Mouse (Mus musculus) G1E (cell line): ENCODE data around the gene Sult4a1.

Experiments used
- CTCF ChIP-seq: IDR thresholded peaks from 2 replicates; pipeline ENCODE4 v1.5.1; 2012; ENCODE audit warnings: low read depth, low read length, inconsistent platforms, mixed read lengths
- GATA1 ChIP-seq: IDR thresholded peaks from 2 replicates; pipeline ENCODE4 v1.6.1; 2012; ENCODE audit warnings: borderline replicate concordance, low read length, inconsistent platforms, mixed read lengths
- GATA2 ChIP-seq: IDR thresholded peaks from 2 replicates; pipeline ENCODE4 v1.6.1; 2012; ENCODE audit warnings: low read depth, low read length, inconsistent platforms, borderline replicate concordance
- POLR2AphosphoS5 ChIP-seq: IDR thresholded peaks from 2 replicates; pipeline ENCODE4 v1.6.1; 2012; ENCODE audit warnings: low read depth, low read length, inconsistent platforms; ENCODE audit not compliant: insufficient replicate concordance
- TAL1 ChIP-seq: conservative IDR thresholded peaks from 2 replicates; pipeline ENCODE4 v1.6.1; 2012; ENCODE audit warnings: low read depth, low read length, inconsistent platforms, mixed read lengths

DNA sequence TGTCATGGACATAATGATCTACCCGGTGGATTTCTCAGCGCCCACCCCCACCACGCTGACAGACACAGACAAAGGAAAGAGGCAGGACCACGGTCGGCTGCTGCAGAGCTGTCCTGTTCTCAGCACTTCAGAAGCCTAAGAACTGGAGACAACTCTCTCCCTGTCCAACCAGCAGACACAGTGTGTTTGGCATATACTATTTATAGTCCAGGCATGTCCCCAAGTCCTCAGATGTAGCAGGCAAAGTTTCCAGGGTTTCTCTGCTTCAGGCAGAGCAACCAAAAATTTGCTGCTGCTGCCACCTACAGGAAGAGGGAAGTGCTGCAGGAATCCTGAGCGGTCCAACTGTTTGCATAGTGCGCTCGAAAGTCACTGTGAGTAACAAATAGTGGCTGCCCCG is 51.7 kb downstream of the Sult4a1 start:
- TF ChIP-seq CTCF: no peak
- TF ChIP-seq TAL1: no peak
- no peak for TF ChIP-seq GATA2
- TF ChIP-seq GATA1: no peak
- no peak for TF ChIP-seq POLR2AphosphoS5
